Mouse (Mus musculus): ENCODE measurements around the gene Ccne1. TPM values are rescaled to one million over a fixed set of nuclear protein-coding genes. Genes with fewer than 3 reads are reported as not detected.

The Ccne1 gene
- total and polyA plus RNA-seq, 3 experiments: 53.1 to 321 (median 78.0) TPM

- Histone ChIP-seq H3K4me1 (ENCODE audit: control insufficient read depth in 1 of 2, insufficient read depth in 2 of 2, low read length in 2 of 2) (no peaks in the 10 kb centered on the region), H3K27ac (ENCODE audit: control insufficient read depth, low read depth, low read length) (no peak overlapping the region), H3K9me3 (replicated peaks; ENCODE audit: insufficient read depth, low read length) (no peaks in the 10 kb centered on the region), H3K27me3 (ENCODE audit: control insufficient read depth in 1 of 2, insufficient read depth in 2 of 2, low read length in 2 of 2) (no peaks in the 10 kb centered on the region; a peak in 2 of 4 replicates), H3K9ac (ENCODE audit: control insufficient read depth, low read depth, low read length, poor library complexity, severe bottlenecking) (no peak overlapping the region), H3K4me3 (ENCODE audit: control insufficient read depth in 1 of 2, insufficient read depth in 1 of 2, low read depth in 2 of 2, low read length in 2 of 2) (no peak overlapping the region), H3K36me3 (ENCODE audit: control insufficient read depth in 1 of 2, insufficient read depth in 2 of 2, low read length in 2 of 2) (no peaks in the 10 kb centered on the region), H3K79me2 (ENCODE audit: control insufficient read depth, insufficient read depth, low read length, poor library complexity) (no peaks in the 10 kb centered on the region)
- TF ChIP-seq UBTF (IDR thresholded peaks at IDR 0.05; ENCODE audit: borderline replicate concordance, insufficient read depth, low read depth, low read length) (no peak), ETS1 (IDR thresholded peaks at IDR 0.05; ENCODE audit: low read depth, low read length) (no peak), MYB (IDR thresholded peaks at IDR 0.05; ENCODE audit: low read depth, low read length) (no peak), SMC3 (IDR thresholded peaks at IDR 0.05; ENCODE audit: low read depth, low read length) (no peak), CTCF (IDR thresholded peaks at IDR 0.05 in 2 of 3, conservative IDR thresholded peaks at IDR 0.05 in 1 of 3; ENCODE audit: control insufficient read depth in 1 of 3, insufficient read depth in 1 of 3, low read depth in 2 of 3, low read length in 3 of 3, poor library complexity in 1 of 3, severe bottlenecking in 1 of 3) (no peak), MAX (IDR thresholded peaks at IDR 0.05; ENCODE audit: low read length) (no peak), RCOR1 (IDR thresholded peaks at IDR 0.05; ENCODE audit: low read depth, low read length) (no peak), EP300 (IDR thresholded peaks at IDR 0.05; ENCODE audit: low read depth in 1 of 2, low read length in 2 of 2) (no peak), ZMIZ1 (IDR thresholded peaks at IDR 0.05; ENCODE audit: low read depth, low read length) (no peak), POLR2AphosphoS5 (IDR thresholded peaks at IDR 0.05; ENCODE audit: borderline replicate concordance, low read depth, low read length) (no peak), MAFK (IDR thresholded peaks at IDR 0.05; ENCODE audit: borderline replicate concordance, low read depth, low read length) (no peak), ZKSCAN1 (IDR thresholded peaks at IDR 0.05; ENCODE audit: low read depth, low read length) (no peak), JUND (IDR thresholded peaks at IDR 0.05; ENCODE audit: low read depth, low read length) (no peak), MAZ (IDR thresholded peaks at IDR 0.05; ENCODE audit: low read depth, low read length) (no peak), GABPA (IDR thresholded peaks at IDR 0.05; ENCODE audit: low read depth, low read length) (no peak), NRF1 (IDR thresholded peaks at IDR 0.05; ENCODE audit: insufficient read depth, low read depth, low read length, poor library complexity, severe bottlenecking) (no peak)
- peak; percentile 27 for DNase-seq (ENCODE audit: low read depth, low spot score)
Observed at GRCm38 (mm10) chr7:38134471-38134870, 27.1 kb upstream of the Ccne1 start.

GRCm38 (mm10) chr7:38131186-38131585 lies 23.9 kb upstream of the Ccne1 start:
- TF ChIP-seq MAX (IDR thresholded peaks at IDR 0.05; ENCODE audit: low read length): peak; percentile 34; the same call in 1 of the 2 replicates
- TF ChIP-seq CTCF (IDR thresholded peaks at IDR 0.05 in 2 of 3, conservative IDR thresholded peaks at IDR 0.05 in 1 of 3; ENCODE audit: control insufficient read depth in 1 of 3, insufficient read depth in 1 of 3, low read depth in 2 of 3, low read length in 3 of 3, poor library complexity in 1 of 3, severe bottlenecking in 1 of 3): peak; percentile 51 to 71 (median 68)
- no peak for TF ChIP-seq MXI1 (IDR thresholded peaks at IDR 0.05; ENCODE audit: low read depth, low read length)
- no peak for TF ChIP-seq POLR2AphosphoS5 (IDR thresholded peaks at IDR 0.05; ENCODE audit: borderline replicate concordance, low read depth, low read length)
- no peak for TF ChIP-seq POLR2A (IDR thresholded peaks at IDR 0.05; ENCODE audit: control insufficient read depth in 1 of 2, insufficient read depth in 1 of 2, low read depth in 1 of 2, low read length in 2 of 2, poor library complexity in 1 of 2)
- no peak for TF ChIP-seq BHLHE40 (IDR thresholded peaks at IDR 0.05; ENCODE audit: borderline replicate concordance, low read depth, low read length)
- TF ChIP-seq GABPA (IDR thresholded peaks at IDR 0.05; ENCODE audit: low read depth, low read length): no peak
- no peak for TF ChIP-seq POLR2AphosphoS2 (IDR thresholded peaks at IDR 0.05; ENCODE audit: low read length)
- TF ChIP-seq RAD21 (IDR thresholded peaks at IDR 0.05; ENCODE audit: low read depth, low read length): peak; percentile 47
- TF ChIP-seq ZC3H11A (IDR thresholded peaks at IDR 0.05; ENCODE audit: low read depth, low read length): 0 out of 2 replicates have a peak, but pooled peaks have one; percentile 24
- TF ChIP-seq MAFK (IDR thresholded peaks at IDR 0.05; ENCODE audit: borderline replicate concordance, low read depth, low read length): no peak
- TF ChIP-seq MEF2A (IDR thresholded peaks at IDR 0.05; ENCODE audit: extremely low read depth, insufficient replicate concordance, low read depth, low read length, poor library complexity, severe bottlenecking): no peak
- TF ChIP-seq EP300 (IDR thresholded peaks at IDR 0.05; ENCODE audit: low read depth in 1 of 2, low read length in 2 of 2): no peak
- TF ChIP-seq E2F4 (IDR thresholded peaks at IDR 0.05; ENCODE audit: borderline replicate concordance, low read depth, low read length): no peak
- TF ChIP-seq KAT2A (conservative IDR thresholded peaks at IDR 0.05; ENCODE audit: low read depth, low read length): no peak
- TF ChIP-seq TAL1 (IDR thresholded peaks at IDR 0.05; ENCODE audit: low read length): no peak
- TF ChIP-seq ETS1 (IDR thresholded peaks at IDR 0.05; ENCODE audit: low read depth, low read length): no peak
- no peak for TF ChIP-seq ZKSCAN1 (IDR thresholded peaks at IDR 0.05; ENCODE audit: low read depth, low read length)
- no peak for TF ChIP-seq ZMIZ1 (IDR thresholded peaks at IDR 0.05; ENCODE audit: low read depth, low read length)
- no peak for TF ChIP-seq TCF12 (IDR thresholded peaks at IDR 0.05; ENCODE audit: low read depth, low read length)
- TF ChIP-seq NELFE (IDR thresholded peaks at IDR 0.05; ENCODE audit: low read depth, low read length): no peak
- TF ChIP-seq MYC (IDR thresholded peaks at IDR 0.05; ENCODE audit: low read depth, low read length): 0 out of 2 replicates have a peak, but pooled peaks have one; percentile 39
- TF ChIP-seq SMC3 (IDR thresholded peaks at IDR 0.05; ENCODE audit: low read depth, low read length): peak; percentile 81
- no peaks in the 10 kb centered on the region for H3K9me3 ChIP-seq (replicated peaks; ENCODE audit: insufficient read depth, low read length)
- H3K27ac ChIP-seq (ENCODE audit: control insufficient read depth, low read depth, low read length): no peak overlapping the region
- H3K4me1 ChIP-seq (ENCODE audit: control insufficient read depth in 1 of 2, insufficient read depth in 2 of 2, low read length in 2 of 2): no peaks in the 10 kb centered on the region
- no peaks in the 10 kb centered on the region for H3K79me2 ChIP-seq (ENCODE audit: control insufficient read depth, insufficient read depth, low read length, poor library complexity)
- no peak overlapping the region for H3K9ac ChIP-seq (ENCODE audit: control insufficient read depth, low read depth, low read length, poor library complexity, severe bottlenecking)
- H3K27me3 ChIP-seq (ENCODE audit: control insufficient read depth in 1 of 2, insufficient read depth in 2 of 2, low read length in 2 of 2): no peaks in the 10 kb centered on the region; a peak in 1 of 4 replicates
- peak; percentile 64 for DNase-seq (ENCODE audit: low read depth, low spot score)
- no peak overlapping the region for H3K4me3 ChIP-seq (ENCODE audit: control insufficient read depth in 1 of 2, insufficient read depth in 1 of 2, low read depth in 2 of 2, low read length in 2 of 2)
- H3K36me3 ChIP-seq (ENCODE audit: control insufficient read depth in 1 of 2, insufficient read depth in 2 of 2, low read length in 2 of 2): no peaks in the 10 kb centered on the region

All from MEL (cell line).